Mouse (Mus musculus) stomach, embryonic 16.5 days (tissue): Measurements from ENCODE around the gene Gng13. TPM values are rescaled to one million over a fixed set of nuclear protein-coding genes. Genes with fewer than 3 reads are reported as not detected.
A peak's percentile ranks its signal among the peaks of the same experiment; 100 is the strongest.
"Not testable (repeated sequence)": the region's sequence is repeated elsewhere in the genome, so short reads cannot be mapped to it uniquely, and the experiment has no call there.

Experiments
- ATAC-seq: fragments of 200-750 bp; cut with Nextera tagmentation; 2 replicates; pipeline ENCODE4 v1.8.0; 2017; ENCODE audit warnings: moderate number of reproducible peaks, moderate TSS enrichment; ENCODE audit not compliant: insufficient read depth, low FRiP score
- H3K27ac ChIP-seq: fragments of 300-500 bp; sonication (generic); 2 replicates; pipeline ENCODE4 v1.5.1; 2014; ENCODE audit warnings: low read length
- H3K27me3 ChIP-seq: fragments of 300-500 bp; sonication (generic); 2 replicates; pipeline ENCODE4 v1.6.1; 2014; ENCODE audit warnings: low read length, control low read depth, mixed read lengths; ENCODE audit not compliant: control insufficient read depth, insufficient read depth
- H3K36me3 ChIP-seq: fragments of 300-500 bp; sonication (generic); 2 replicates; pipeline ENCODE4 v1.6.1; 2014; ENCODE audit warnings: low read length; ENCODE audit not compliant: control insufficient read depth, insufficient read depth
- H3K4me1 ChIP-seq: fragments of 300-500 bp; sonication (generic); 2 replicates; pipeline ENCODE4 v1.6.1; 2014; ENCODE audit warnings: low read length, control low read depth, mixed read lengths; ENCODE audit not compliant: control insufficient read depth, insufficient read depth
- H3K4me2 ChIP-seq: fragments of 300-500 bp; sonication (generic); 2 replicates; pipeline ENCODE4 v1.6.1; 2014; ENCODE audit warnings: low read depth, low read length, mixed read lengths
- H3K4me3 ChIP-seq: fragments of 300-500 bp; sonication (generic); replicated peaks from 2 replicates; pipeline ENCODE4 v1.5.1; 2014; ENCODE audit warnings: mild to moderate bottlenecking, low read length
- H3K9ac ChIP-seq: fragments of 300-500 bp; sonication (generic); 2 replicates; pipeline ENCODE4 v1.6.1; 2014; ENCODE audit warnings: low read length
- H3K9me3 ChIP-seq: fragments of 300-500 bp; sonication (generic); replicated peaks from 2 replicates; pipeline ENCODE4 v1.6.1; 2016; ENCODE audit warnings: low read length, control low read depth; ENCODE audit not compliant: control insufficient read depth
- WGBS: fragments of 180-500 bp; shearing (Covaris S2); extraction: QIAGEN DNeasy Blood & Tissue Kit; methylation state at CpG from one replicate; pipeline ENCODE4 v1.1.7; 2014; 5-methylcytosine and 5-hydroxymethylcytosine counted together
- polyA plus RNA-seq: library from polyadenylated mRNA; unstranded; fragments of >200 nt; fragmentation: Nextera tagmentation; extraction: Ambion mirVana; gene quantifications from 2 replicates; pipeline ENCODE4 v1.2.1, GENCODE M21; 2015

Gng13 gene
- polyA plus RNA-seq, 1 experiment from 2014 or later, result 0.85 TPM

DNA sequence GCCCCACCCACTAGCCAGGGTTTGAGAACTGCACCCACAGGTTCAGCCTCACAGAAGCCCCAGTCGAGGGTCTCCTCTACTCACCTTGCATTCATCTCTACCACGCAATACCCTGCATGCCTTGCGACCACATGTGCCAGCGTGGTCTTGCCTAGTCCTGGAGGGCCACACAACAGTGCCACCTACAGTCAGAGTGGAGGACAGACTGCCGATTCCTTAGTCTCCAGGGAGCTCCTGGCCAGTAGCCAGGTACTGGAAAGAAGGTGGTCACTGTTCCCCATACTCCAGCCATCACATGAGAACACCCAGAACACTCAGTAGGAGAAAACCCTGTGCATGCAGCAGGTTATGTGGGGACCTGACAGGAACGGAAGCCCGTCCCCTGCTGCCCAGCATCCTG, 6.9 kb downstream of the Gng13 start:
- no peak for ATAC-seq
- 82% methylated on average over 7 of the region's 7 CpGs for WGBS
- H3K36me3 ChIP-seq, result 0 out of 2 replicates have a peak, but pooled peaks cover 8% of the 10 kb centered on the region
- no peak overlapping the region for H3K4me2 ChIP-seq
- H3K9ac ChIP-seq, result no peak overlapping the region
- H3K9me3 ChIP-seq, result no peaks in the 10 kb centered on the region
- no peak overlapping the region for H3K4me3 ChIP-seq
- H3K27me3 ChIP-seq, result no peaks in the 10 kb centered on the region
- no peak overlapping the region for H3K27ac ChIP-seq
- H3K4me1 ChIP-seq, result peaks cover 16% of the 10 kb centered on the region

DNA sequence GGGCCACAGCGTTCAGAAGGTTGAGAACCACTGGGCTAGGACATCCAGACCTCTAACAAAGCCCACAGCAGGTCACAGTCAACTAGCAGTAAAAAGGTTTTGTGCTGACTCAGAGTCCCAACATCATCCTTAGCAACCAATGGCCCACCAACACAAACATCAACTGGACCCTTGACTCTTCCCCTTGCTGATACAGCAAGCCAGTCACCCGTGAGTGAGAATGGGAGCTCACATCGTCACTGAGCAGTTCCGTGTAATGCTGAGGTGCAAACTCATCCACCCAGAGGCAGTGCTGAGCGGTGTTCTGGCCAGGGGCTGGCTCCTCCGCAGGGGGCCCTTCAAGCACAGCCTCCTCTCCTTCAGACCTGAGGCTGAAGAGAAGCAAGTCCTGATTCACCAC, 8.3 kb downstream of the Gng13 start:
- peaks cover 16% of the 10 kb centered on the region for H3K4me1 ChIP-seq
- no peak overlapping the region for H3K27ac ChIP-seq
- ATAC-seq, result no peak
- 89% methylated on average over 6 of the region's 6 CpGs for WGBS
- no peaks in the 10 kb centered on the region for H3K9me3 ChIP-seq
- no peak overlapping the region for H3K9ac ChIP-seq
- H3K4me3 ChIP-seq, result no peak overlapping the region
- 0 out of 2 replicates have a peak, but pooled peaks cover 5% of the 10 kb centered on the region for H3K36me3 ChIP-seq
- H3K4me2 ChIP-seq, result no peak overlapping the region
- no peaks in the 10 kb centered on the region for H3K27me3 ChIP-seq

DNA sequence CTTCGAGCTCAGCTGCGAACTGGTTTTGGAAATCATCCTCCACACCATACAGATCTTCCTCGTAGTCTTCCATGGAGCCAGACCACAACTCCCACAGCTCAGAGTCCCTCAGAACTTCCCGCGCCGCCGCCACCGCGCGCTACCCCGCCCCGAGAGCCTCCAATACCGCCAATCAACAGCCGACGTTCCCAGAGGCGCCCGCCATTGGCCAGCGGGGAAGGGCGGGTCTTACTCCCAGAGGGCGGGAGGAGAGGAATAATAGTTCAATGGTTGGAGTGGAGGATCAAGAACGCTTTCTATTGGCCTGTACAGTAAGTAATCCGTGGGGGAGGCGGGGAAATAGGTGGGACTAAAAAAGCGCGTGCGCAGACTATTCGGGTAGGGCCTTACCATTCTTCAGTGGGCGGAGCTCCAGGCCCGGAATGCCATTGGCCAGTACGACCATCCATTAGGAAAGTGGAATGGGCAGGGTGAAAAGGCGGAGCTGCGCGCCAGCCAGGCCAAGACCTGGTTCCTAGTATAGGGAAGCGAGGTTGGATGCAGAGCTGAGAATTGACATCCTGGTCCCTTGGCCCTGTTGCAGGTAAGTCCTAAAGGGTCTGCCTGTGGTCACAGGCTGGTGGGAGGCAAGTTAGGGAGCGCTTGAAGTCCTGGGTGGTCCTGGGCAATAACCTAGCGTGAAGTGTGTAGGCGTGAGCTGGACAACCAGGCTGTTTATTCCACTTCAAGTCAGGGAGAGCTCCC, 10.5 kb downstream of the Gng13 start, which contains the start of the genes Chtf18 and Rpusd1:
Chtf18 (minus strand) TSS at position 155 of the 744 bp plus-strand sequence.
Rpusd1 (plus strand) TSS at position 406 of the 744 bp plus-strand sequence.
- Histone ChIP-seq H3K9ac (peak within 1 kb of the TSS; percentile 96), H3K9me3 (no peaks in the 10 kb centered on the region), H3K27me3 (no peaks in the 10 kb centered on the region), H3K36me3 (0 out of 2 replicates have a peak, but pooled peaks cover 4% of the 10 kb centered on the region), H3K4me1 (peaks cover 16% of the 10 kb centered on the region), H3K4me3 (peak within 1 kb of the TSS; percentile 78), H3K4me2 (peak within 1 kb of the TSS; percentile 93), H3K27ac (peak within 1 kb of the TSS; percentile 38)
- ATAC-seq, result peak; percentile 98
- WGBS, result under 1% methylated on average over 37 of the region's 37 CpGs

DNA sequence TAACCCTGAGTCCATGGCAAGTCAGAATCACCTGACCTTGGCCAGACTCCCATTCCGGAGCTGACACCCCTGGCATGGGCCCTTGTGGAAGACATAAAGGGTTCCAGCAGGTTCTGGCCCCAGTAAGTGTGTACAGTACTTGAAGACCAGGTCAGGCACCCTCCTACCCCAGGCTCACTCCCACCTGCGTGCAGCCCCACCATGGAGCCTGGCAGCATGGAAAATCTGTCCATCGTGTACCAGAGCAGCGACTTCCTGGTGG, 11.0 kb downstream of the Gng13 start:
- no peaks in the 10 kb centered on the region for H3K9me3 ChIP-seq
- H3K27ac ChIP-seq, result peak overlapping the region; percentile 38

DNA sequence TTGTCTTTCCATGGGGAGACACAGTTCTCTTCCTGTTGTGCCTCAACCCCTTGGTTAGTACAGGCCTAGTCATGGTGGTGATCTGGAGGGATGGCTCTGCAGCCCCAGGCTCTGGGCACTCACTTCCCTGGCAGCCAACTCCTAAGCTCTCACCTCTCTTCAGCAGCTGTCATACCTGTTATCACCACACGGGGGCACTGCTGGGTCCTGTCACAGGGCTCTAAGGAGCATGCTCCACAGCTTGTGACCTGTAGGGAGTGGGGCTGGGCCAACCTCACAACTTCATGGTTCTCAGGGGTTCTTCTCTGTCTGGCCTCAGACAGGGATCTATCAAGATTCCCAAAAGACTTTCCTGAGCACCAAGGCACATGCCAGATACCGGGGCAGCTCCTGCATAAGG, 15.1 kb downstream of the Gng13 start:
- 17% methylated on average over 2 of the region's 2 CpGs for WGBS
- no peaks in the 10 kb centered on the region for H3K9me3 ChIP-seq
- peaks cover 10% of the 10 kb centered on the region for H3K4me1 ChIP-seq
- no peak overlapping the region for H3K27ac ChIP-seq
- no peak for ATAC-seq
- no peaks in the 10 kb centered on the region for H3K36me3 ChIP-seq
- no peaks in the 10 kb centered on the region for H3K27me3 ChIP-seq
- no peak overlapping the region for H3K9ac ChIP-seq
- H3K4me2 ChIP-seq, result no peak overlapping the region
- no peak overlapping the region for H3K4me3 ChIP-seq

More for the DNA sequence above, 11.0 kb downstream of the Gng13 start:
- ATAC-seq, result no peak
- Histone ChIP-seq H3K27me3 (no peaks in the 10 kb centered on the region), H3K4me2 (peak overlapping the region; percentile 93), H3K4me1 (peaks cover 16% of the 10 kb centered on the region), H3K9ac (peak overlapping the region; percentile 96), H3K36me3 (no peaks in the 10 kb centered on the region), H3K4me3 (peak overlapping the region; percentile 78)
- 14% methylated on average over 4 of the region's 4 CpGs for WGBS

DNA sequence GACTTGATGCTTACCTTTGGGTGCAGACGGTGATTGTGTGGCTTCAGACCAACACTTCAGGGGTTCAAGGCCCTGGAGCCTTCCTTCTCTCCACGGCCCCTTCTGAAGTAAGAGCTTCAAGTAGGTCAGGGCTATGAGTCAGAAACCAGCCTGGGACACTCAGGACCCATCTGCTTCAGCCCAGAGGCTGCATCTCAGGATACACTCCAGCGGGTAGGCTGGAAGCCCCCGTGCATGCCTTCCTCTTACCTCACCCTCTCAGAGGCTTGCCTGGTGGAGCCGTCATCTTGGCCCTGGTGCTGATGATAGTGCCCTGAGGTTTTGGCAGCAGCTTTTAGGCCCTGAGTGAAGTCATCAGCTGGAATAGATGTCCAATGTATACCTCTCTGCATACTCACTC, 18.3 kb downstream of the Gng13 start:
- H3K4me3 ChIP-seq, result no peak overlapping the region
- no peaks in the 10 kb centered on the region for H3K9me3 ChIP-seq
- H3K27me3 ChIP-seq, result no peaks in the 10 kb centered on the region
- H3K27ac ChIP-seq, result no peak overlapping the region
- H3K9ac ChIP-seq, result no peak overlapping the region
- no peaks in the 10 kb centered on the region for H3K36me3 ChIP-seq
- H3K4me1 ChIP-seq, result no peaks in the 10 kb centered on the region
- 78% methylated on average over 5 of the region's 5 CpGs for WGBS
- no peak overlapping the region for H3K4me2 ChIP-seq
- no peak for ATAC-seq

DNA sequence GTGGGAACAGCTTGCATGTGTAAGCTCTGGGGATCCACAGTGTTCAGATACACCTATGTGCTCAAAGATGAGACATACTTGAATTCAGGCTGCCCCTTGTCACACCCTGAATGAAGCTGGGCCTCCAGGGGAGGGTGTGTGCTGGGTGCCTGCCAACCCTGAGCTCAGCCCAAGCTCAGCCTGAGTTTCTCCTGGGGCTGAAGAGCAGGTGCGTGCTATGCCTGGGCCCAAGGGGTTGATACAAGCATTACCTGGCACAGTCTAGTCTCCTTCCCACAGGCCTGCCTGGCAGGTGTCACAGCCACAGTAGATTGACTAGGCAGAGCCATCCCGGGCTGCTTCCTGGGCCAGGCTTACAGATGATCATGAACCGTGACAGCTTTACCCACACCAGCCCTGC, 18.8 kb downstream of the Gng13 start, which contains the start of gene Mslnl:
Mslnl (plus strand) TSS at position 298 of the 400 bp plus-strand sequence.
- Histone ChIP-seq H3K9ac (no peak within 1 kb of the TSS), H3K36me3 (no peaks in the 10 kb centered on the region), H3K4me3 (no peak within 1 kb of the TSS), H3K27me3 (no peaks in the 10 kb centered on the region), H3K4me2 (no peak within 1 kb of the TSS), H3K4me1 (no peaks in the 10 kb centered on the region), H3K27ac (no peak within 1 kb of the TSS), H3K9me3 (no peaks in the 10 kb centered on the region)
- 74% methylated on average over 3 of the region's 3 CpGs for WGBS
- ATAC-seq, result peak; percentile 30; the same call in 1 of the 2 replicates

DNA sequence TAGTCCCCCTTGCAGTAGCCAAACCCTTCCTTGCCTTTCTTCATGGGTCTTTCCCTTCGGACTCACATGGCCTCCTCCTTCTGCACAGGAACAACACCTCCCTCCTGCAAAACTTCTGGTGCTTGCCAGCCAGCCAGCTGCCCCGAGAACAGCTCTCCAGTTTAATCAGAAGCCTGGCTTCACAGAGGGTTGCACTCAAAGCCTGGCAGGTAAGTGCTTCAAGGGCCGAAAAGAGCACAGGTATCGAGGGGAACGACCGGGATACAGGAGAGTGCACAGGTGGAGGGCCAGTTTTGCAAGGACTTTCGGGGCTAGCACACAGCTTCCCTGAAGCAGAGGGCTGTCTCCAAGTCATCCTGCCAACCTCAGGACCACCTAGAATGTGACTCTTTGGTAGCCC, 21.9 kb downstream of the Gng13 start:
- H3K36me3 ChIP-seq, result no peaks in the 10 kb centered on the region
- no peak overlapping the region for H3K27ac ChIP-seq
- 78% methylated on average over 7 of the region's 7 CpGs for WGBS
- no peaks in the 10 kb centered on the region for H3K27me3 ChIP-seq
- H3K9me3 ChIP-seq, result no peaks in the 10 kb centered on the region
- ATAC-seq, result no peak
- no peak overlapping the region for H3K4me3 ChIP-seq
- H3K9ac ChIP-seq, result no peak overlapping the region
- H3K4me1 ChIP-seq, result no peaks in the 10 kb centered on the region
- H3K4me2 ChIP-seq, result no peak overlapping the region

DNA sequence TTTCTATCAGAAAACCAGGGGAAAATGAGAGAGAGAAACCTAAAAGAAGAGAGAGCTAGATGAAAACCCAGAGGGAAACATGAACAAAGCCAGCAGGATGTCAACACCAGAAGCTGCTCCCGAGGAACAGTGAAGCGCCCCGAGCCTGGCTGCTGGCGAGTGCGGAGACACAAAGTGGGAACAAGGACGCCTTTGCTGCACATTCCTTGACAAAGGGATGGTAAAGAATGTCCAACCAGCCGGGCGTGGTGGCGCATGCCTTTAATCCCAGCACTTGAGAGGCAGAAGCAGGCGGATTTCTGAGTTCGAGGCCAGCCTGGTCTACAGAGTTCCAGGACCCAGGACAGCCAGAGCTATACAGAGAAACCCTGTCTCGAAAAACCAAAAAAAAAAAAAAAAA, 24.5 kb downstream of the Gng13 start:
- not testable (repeated sequence) for ATAC-seq, H3K27me3 ChIP-seq, H3K4me3 ChIP-seq, H3K9ac ChIP-seq, H3K27ac ChIP-seq, H3K4me1 ChIP-seq, H3K4me2 ChIP-seq, H3K9me3 ChIP-seq, H3K36me3 ChIP-seq
- 74% methylated on average over 12 of the region's 12 CpGs for WGBS
